Mouse (Mus musculus) adrenal gland (tissue): ENCODE measurements around the gene Ccnl2.

Experiments used
- intact Hi-C: fragments of 180-260 bp; cut with DNase I; formaldehyde crosslinking; loops from one replicate; pipeline ENCODE4 v1.15.1; 2025
- long read RNA-seq, 2 experiments: library from polyadenylated mRNA; unstranded; transcript quantifications; one replicate each; pipeline ENCODE4 v2.0.0; 2020; ENCODE audit warnings: borderline replicate concordance in 1 of 2; ENCODE audit not compliant: insufficient replicate concordance in 1 of 2

Gene Ccnl2
- long read RNA-seq, experiment 1, full-length matches to known transcripts: 49 of 121 reads
- long read RNA-seq, experiment 1, partial matches to known transcripts: 42 of 121 reads
- long read RNA-seq, experiment 1, other reads (novel, unspliced or antisense): 30 of 121 reads
- long read RNA-seq, experiment 2, full-length matches to known transcripts: 77 of 166 reads
- long read RNA-seq, experiment 2, partial matches to known transcripts: 66 of 166 reads
- long read RNA-seq, experiment 2, other reads (novel, unspliced or antisense): 23 of 166 reads

DNA sequence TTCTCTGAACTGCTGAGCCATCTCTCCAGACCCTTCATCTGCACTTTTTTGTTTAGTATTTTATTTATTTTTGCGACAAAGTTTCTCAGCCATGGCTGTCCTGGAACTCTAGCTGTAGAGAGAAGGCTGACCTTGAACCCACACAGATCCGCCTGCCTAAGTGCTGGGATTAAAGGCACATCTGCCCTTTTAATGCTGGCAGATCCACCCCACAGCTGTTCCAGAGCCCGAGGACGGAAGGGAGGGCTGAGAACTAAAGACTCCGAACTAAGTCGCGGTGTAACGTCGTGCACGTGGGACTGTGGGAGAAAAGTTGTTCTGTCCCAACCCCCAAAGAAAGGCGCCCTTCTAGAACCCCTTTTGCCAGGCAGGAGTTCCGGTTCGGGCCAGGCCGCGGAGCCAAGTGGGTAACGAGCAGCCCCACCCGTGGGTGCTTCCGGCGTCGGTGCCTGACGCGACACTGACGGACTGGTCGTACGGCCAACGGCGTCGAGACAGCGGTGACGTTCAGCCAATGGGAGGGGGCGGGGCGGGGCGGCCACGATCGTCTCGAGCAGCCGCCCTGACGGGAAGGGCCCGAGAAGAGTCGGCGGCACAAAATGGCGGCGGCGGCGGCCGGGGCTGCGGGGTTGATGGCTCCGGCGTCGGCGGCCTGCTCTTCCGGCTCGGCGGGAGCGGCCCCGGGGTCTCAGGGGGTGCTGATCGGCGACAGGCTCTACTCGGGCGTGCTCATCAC lies at the start of gene Ccnl2:
Ccnl2 (plus strand) TSS at position 561 of the 736 bp plus-strand sequence.
- intact Hi-C loops: no loop called here

DNA sequence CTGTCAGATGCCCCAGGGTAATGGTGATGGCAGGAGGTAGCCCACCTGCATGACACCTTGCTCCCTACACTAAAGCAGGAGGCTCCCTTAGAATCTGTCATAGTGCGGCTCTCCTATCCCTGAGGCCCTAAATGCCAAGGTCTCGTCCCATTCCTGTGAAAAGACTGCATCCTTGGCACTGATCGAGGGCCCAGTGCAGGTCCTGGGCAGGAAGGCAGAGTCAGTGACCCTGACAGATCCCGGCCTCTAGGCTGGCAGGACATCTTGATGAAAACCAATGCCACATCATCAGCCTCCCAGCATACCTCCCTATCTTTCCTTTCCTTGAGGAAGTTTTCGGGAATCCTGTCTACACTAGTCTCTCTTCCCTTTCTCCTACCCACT lies 42.8 kb upstream of the Ccnl2 start:
- intact Hi-C loops: loop anchor here (2.0 kb wide), 1 partner anchor 49 kb away; no protein-coding TSS in a partner anchor

DNA sequence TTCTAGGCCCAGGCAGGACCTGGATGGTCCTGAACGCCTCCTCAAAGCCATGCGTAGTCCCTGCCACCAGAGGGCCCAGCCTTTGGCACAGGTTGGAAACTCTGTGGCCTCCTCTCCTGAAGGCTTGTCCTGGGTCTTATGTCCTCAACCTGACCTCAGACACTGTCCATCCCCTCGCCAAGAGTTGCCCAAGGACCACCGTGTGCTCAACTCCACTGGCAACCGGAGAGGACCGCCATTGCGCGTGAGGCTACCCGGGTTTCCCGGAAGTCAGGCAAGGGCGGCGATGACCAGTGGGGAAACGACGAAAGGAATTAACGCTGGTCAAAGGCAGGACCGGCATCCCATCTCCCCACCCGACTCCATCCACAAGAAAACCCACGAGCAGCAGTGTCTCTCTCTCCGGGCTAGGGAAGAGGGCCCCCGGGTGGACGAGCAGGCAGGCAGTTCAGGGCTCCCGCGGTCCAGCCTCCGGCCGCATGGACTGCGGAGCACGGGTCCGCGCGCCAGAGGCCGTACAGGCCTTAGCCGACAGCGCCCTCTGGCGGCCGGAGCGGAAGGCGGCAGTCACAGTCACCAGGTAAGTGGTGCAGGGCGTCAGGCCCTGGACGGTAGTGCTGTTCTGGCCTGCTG lies 42.3 kb upstream of the Ccnl2 start:
- intact Hi-C loops: loop anchor here (2.0 kb wide), 1 partner anchor 49 kb away; no protein-coding TSS in a partner anchor

DNA sequence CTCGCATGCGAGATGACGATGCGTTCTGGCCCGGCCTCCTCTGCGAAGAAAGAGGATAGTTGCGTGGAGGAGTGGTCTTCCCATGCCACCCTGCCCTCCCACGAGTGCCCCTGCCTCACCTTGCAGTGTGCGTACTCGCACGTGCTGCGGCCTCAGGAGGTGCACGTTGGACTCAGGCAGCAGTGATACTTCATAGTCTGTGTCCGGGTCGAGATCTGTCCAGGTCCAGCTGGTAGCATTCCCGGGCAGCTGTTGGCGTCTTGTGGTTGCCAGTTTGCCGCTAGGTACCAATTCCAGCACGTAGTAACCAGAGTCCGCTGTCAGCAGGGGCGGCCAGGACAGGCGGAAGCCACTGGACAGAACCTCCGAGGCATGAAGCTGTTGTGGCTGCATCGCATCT lies 41.7 kb upstream of the Ccnl2 start:
- intact Hi-C loops: no loop called here

DNA sequence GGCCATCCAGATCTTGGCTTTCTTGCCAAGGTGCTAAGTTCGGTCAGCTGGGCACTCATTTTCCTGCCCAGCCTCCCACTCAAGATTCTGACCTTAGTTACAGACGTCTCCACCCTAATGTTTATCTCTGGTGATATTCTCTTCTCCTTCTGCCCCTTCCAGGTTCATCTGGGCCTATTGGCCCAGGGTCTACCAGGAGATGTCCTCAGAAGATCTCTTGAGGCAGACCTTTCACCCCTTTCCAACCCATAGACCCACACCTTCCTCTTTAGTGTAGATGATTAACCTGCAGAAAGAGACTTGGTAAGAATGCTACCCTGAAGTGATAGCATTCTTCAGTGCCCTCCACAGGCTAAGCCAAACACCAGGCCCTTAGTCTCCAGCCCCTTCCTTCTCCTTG lies 40.6 kb upstream of the Ccnl2 start:
- intact Hi-C loops: no loop called here

DNA sequence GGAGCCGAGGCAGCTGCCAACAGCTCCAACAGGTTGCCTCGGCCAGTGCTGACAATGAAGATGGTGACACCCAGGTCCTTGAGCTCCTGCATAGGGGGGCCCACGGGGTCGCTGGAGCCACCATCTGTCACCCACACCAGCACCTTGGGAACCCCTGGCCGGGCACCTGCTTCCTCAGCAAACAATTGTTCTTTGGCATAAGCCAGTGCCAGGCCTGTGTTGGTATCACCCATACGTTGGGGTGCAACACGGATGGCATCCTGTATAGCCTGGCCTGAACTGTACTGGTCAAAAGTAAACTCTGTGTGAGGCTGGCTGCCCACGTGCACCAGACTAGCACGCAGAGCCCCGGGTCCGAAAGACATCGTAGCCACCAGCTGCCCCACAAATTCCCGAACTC lies 39.5 kb upstream of the Ccnl2 start:
- intact Hi-C loops: no loop called here

DNA sequence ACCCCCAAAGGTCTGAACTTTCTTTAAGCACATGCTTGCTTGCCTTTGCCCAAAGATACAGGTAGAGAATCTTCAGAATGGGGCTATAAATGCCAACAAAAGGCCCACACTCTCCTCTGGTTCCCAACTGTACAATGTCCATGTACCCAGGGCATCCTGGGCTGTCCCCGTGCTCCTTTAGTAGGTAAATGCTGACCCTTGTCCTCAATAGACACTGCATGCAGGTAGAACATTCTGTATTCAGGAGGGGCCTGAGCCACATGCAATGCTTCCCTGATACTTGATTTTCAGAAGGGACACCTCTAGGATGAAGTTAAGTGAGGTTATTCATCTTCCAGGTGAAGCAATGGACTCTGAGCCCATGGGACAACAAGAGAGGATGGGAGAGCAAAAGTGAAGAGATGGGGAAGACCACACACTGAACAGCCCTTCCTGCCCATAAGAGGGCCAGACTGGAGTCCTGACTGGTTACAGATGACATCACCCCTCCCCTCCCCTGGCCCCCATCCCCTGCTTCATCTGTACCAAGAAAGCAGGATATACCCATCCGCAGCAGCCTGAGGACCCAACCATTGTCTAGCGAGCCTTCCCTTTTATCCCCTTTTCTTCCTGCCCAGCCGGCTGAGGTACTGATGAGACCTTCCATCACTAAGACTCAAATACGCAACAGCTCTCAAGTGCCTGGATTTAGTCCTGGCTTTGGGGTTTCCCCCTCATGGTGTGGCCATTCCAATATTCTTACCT lies 38.8 kb upstream of the Ccnl2 start:
- intact Hi-C loops: no loop called here

DNA sequence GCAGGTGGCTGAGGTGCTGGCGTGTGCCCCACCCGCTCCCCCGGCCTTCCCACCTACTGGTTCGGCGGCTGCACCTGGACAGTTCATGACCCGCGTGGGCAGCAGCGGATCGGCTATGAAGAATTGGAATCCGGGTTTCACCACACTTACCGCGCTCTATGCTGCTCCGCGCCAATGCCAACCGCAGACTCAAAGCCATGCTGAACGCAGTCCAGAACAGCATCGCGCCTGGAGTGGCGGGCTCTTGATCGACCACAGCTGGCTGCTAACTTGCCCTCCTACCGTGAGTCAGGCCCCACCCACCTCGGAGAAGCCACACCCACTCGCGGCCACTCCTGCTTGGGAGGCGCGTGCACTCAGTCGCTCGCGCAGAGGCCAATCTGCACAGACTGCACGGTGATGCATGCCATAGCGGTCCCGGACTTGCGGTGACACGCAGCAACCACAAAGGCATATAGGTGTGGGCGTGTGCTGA lies 38.0 kb upstream of the Ccnl2 start, which contains the start of gene Vwa1:
Vwa1 (minus strand) TSS at position 419 of the 475 bp plus-strand sequence.
- intact Hi-C loops: no loop called here

DNA sequence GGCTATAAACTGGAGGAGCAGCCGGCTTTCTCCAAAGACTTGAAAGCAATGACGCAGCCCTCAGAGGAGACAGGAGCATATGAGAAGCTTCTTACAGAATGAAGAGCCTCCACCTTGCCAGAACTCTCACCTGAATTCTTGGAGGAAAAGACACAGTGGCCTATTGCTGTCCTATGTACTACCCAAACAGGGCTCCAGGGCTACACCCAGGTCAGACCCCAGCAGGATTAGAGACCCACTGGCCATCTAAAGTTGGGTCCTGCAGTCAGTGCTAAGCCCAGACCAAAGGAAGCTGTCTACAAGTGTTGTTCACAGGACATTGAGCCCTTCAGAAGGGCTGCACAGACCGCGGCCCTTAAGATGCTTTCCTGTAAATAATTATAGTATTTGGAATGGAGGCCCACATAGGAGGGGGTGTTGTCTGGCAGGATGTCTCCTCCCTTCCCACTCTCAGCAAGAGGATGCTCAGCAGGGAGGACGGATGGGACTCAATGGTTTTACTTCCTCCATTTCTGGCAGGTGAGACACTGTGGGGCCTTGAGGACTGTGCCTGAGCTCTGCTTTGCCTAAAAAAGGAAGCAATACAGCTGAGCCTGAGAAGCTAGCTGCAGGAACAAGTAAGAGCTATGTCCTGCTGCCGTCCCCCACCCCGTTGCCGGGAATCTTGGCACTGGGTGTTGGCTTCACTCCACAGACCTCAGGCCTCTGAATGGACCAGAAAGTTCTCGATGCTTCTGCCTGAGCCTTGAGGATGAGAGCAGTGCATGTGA lies 37.1 kb upstream of the Ccnl2 start:
- intact Hi-C loops: no loop called here

DNA sequence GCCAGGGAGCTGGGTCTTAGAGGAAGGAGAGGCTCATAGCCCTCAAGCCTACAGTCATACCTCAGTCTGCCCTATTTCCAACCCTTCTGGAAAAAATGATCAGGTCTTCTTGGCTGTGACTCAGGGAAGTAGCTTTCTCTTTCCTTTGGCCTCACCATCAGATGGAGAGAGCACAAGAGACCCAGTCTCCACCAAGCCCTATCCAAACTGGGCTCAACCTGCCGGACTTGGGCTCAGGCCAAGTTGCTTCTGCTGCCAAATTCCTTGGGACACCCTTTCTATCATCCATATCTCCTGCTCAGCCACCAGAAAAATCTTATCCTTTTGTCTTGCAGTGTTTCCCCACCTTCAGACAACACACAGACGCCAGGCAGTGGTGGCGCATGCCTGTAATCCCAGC lies 36.4 kb upstream of the Ccnl2 start:
- intact Hi-C loops: no loop called here

DNA sequence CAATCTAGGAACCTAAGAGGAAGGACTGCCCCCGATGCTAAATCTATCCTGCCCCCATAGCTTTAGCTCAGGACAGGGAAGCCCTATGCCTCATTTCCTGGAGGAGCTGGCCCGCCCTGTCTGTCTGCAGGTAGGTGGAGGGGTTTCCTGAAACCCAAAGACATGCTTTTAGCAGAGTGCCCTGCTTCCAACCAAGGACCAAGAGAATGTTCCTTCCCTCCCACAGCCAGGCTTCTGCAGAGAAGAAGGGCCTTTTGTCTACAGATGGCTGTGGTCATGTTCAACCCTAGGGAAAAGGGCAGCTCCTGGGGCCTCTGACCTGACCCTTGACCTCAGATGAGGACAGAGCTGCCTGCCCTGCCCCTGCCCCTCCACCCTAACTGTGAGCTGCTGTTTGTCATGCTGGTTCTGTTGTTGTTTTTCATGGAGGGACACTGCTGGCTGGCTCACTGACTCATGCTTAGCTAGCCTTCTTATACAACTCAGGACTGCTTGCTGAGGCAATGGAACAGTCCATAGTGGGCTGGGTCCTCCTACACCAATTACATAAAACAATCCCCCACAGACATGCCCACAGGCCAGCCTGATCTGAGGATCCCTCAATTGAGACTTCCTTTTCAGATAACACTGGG lies 35.5 kb upstream of the Ccnl2 start:
- intact Hi-C loops: no loop called here

DNA sequence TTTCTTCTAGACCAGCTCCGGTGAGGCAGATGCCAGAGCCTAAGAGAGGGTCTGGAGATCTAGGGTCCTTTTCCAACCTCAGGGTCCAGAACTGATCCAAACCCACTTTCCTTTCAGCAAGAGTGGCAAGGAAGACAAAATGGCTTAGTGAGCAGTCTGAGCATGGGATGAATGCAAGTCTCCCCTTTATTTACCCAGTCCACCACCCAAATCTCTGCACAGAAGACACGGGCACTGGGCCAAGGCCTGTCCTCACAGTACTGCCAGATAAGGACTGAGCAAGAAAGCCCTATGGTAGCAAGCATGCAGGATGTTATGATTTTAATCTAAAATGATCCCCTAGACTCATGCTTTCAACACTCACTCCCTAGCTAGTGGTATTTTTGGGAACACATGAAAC lies 34.5 kb upstream of the Ccnl2 start:
- intact Hi-C loops: no loop called here

DNA sequence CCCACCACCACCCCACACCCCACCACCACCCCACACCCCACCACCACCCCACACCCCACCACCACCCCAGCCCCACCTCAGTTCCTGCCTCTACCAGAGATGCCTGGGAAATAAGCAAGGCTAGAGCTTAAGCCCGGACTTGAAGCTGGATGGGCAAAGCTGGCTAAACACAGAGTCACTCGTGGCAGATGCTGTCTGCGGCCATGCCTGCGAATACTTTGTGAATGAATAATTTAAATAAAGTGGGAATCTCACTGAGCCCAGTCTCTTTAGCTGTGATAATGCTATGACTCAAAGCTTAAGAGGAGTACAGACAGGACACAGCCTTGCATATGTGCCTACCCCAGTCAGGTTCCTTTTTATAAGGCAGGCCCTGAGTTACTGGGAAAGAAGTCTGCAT lies 32.8 kb upstream of the Ccnl2 start:
- intact Hi-C loops: no loop called here

DNA sequence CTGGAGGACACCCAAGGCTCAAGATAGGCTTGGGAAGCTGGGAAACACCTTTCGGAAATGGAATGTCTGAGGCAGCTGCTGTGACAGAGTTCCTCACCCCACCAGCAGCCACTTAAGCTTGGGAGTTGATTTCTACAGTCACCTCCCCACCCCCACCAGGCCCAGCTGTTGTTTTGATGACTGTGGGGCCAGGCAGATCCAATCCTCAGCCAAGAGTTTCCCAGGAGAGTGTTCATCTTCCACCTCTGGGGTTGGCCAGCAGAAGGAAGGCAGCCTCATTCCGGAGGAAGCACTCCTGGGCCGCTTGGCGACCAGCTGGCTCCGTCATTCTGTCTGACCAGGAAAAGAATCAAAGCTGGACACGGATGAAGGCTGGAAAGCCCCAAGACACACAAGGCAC lies 31.4 kb upstream of the Ccnl2 start:
- intact Hi-C loops: no loop called here

DNA sequence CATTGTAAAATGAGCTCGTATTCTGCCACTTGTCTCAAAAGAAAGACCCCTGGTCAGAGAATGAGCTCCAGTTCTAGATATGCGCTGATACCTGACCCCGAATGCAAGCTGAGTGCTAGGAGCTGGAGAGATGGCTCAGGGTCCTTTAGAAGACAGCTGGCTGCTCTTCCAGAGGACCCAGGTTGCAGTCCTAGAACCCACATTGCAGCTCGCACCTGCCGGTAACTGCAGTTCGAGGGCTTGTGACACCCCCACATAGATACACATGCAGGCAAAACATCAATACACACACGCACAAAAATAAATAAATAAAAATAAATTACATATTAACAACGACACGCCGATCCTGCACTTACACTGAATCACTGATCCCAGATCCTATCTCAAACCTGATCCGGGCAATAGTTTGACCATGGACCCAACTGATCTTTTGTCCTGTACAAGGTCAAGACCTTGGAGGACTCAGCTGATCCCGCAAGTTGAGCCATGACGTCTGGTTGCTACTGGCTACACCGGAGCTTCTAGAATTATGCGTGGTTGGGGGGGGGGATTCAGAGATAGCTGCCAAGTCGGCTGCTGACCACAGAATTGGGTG lies 28.7 kb upstream of the Ccnl2 start:
- intact Hi-C loops: no loop called here

DNA sequence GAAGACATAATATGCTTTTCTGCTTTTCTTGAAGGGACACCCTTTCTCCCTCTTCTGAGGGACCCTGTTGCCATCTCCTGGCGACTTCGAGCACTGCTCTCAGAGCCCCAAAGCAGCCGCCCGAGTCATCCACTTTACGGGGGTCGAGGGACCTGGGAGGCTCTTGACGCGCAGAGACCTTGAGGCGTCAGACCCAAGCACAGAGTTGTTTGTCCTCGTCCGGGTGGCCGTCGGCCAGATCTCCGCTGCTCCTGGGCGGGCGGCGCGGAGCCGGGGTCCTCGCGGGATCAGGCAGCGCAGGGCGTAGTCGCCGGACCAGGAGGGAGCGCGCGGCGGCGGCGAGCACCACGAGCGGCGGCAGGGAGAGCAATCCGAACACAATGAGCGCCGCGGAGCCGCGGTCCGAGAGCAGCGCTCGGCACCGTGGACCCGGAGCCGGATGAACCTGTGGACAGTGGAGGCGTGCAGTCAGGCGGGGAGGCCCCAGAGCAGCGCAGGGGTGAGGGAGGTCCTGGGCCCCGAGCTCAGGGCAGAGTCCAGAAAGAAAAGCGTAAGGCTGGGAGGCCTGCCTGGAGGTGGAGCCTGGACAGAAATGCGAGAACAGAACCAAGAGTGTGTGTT lies 28.1 kb upstream of the Ccnl2 start:
- intact Hi-C loops: no loop called here

DNA sequence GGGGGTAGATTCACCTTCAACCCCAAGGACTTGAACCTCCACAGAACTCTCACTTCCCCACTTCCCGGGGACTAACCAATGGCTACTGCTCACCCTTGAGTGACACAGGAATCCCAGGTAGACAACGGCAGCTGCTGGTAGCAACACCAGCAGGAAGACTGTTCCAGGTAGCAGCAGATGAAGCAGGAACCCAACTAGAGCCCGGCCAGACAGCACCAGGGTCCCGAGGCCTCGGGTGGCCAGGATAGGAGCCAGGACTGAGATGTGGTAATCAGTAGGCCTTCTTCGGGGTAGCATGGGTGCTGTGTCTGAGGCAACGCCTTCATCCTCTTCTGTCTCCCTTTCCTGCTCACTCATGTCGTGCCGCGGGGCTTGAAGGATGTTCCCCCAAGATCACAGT lies 27.0 kb upstream of the Ccnl2 start:
- intact Hi-C loops: no loop called here

DNA sequence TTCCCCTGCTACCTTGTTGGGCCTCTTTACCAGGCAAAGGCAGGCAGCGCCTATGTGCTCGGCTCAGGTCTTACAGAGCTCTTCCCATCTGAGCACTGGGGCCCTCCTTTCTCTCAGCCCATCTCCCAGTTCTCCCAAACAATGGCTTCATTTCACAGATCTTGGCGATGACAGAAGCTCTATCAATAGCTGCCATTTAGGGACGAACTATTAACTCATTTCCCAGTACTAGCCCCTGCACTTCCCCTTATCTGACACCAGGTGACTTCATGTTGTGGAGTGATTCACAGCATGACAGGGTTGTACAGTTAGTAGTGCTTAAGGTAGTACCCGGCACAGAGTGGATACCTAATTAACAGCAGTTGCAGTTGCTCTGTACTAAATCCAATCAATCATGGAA lies 26.5 kb upstream of the Ccnl2 start, which contains the start of gene Tmem88b:
Tmem88b (minus strand) TSS at position 56 of the 400 bp plus-strand sequence.
- intact Hi-C loops: no loop called here

DNA sequence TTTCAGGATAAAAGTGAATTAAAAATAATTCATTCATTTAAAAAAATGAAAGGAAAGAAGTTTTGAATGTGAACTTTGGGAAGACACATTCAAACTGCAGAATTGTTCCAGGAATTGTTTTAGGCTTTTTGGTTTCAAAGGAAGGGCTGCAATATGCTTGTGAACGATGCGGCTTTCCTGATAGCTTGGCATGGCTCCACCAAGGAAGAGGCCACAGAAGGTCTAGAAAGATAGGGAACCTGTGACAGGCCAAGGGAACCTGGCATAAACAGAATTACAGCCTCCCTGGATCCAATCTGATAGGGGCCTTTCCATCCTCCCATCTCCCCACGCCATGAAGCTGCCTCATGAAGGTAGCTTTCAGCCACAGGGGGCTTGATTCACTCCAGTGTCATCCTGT lies 24.0 kb upstream of the Ccnl2 start:
- intact Hi-C loops: no loop called here
